Mouse (Mus musculus): Measurements from ENCODE around the gene Gsto2. TPM values are rescaled to one million over a fixed set of nuclear protein-coding genes. Genes with fewer than 3 reads are reported as not detected.
"Not testable (repeated sequence)": the region's sequence is repeated elsewhere in the genome, so short reads cannot be mapped to it uniquely, and the experiment has no call there.

Gsto2 gene
- polyA plus RNA-seq, 1 experiment from 2014 or later = 1.4 TPM

DNA sequence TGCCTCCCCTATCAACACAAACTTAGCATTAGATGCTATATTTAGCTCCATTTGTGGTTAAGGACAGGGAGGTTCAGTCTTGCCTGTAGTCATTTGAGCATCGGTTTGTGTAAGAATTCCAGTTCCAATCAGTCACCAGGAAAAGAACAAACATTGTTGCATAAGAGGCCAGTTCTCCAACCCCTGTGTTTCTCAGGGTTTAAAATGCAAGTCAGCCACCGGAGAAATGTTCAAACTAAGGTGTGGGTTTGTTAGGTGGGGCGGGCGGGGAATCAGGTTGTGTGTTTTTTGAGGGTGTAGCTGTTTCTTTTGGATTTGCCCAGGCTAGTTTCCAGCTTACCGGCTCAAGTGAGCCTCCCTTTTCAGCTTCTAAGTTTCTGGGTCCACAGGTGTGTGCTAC, 30.7 kb upstream of the Gsto2 start:
- H3K9ac ChIP-seq (ENCODE audit: low read length) = no peak overlapping the region
- H3K9me3 ChIP-seq (ENCODE audit: control insufficient read depth, low read length) = no peaks in the 10 kb centered on the region
- no peaks in the 10 kb centered on the region for H3K36me3 ChIP-seq (ENCODE audit: control insufficient read depth, insufficient read depth, low read length)
- 91% methylated on average over 5 of the region's 5 CpGs for WGBS
- peaks cover 7% of the 10 kb centered on the region; the same call in 1 of the 2 replicates for H3K27me3 ChIP-seq (ENCODE audit: control insufficient read depth, insufficient read depth, low read length)
- H3K4me1 ChIP-seq (ENCODE audit: control insufficient read depth, insufficient read depth, low read length) = no peaks in the 10 kb centered on the region
- ATAC-seq (ENCODE audit: low FRiP score) (no peak), DNase-seq (ENCODE audit: low spot score, missing footprints) (no peak)
- H3K27ac ChIP-seq (ENCODE audit: low read depth, low read length) = no peak overlapping the region
- H3K4me2 ChIP-seq = no peak overlapping the region
- no peak overlapping the region for H3K4me3 ChIP-seq (ENCODE audit: low read depth, low read length)

DNA sequence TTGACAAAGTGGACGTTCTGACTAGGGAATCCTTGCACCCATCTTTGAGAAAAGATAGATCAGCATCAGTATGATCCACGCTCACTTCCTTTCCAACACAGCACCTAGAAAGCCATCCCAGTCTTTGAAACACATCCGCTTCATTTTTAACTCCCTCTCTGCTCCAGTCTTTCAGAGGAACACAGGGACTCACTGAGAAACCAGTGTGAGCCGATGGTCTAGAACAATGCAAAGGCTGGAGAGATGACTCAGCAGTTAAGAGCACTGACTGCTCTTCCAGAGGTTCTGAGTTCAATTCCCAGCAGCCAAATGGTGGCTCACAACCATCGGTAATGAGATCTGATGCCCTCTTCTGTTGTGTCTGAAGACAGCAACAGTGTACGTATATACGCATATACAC, 29.6 kb upstream of the Gsto2 start:
- H3K36me3 ChIP-seq (ENCODE audit: control insufficient read depth, insufficient read depth, low read length) = no peaks in the 10 kb centered on the region
- ATAC-seq (ENCODE audit: low FRiP score) (no peak), DNase-seq (ENCODE audit: low spot score, missing footprints) (peak; percentile 64)
- no peak overlapping the region for H3K27ac ChIP-seq (ENCODE audit: low read depth, low read length)
- 87% methylated on average over 7 of the region's 7 CpGs for WGBS
- H3K4me2 ChIP-seq = no peak overlapping the region
- no peak overlapping the region for H3K4me3 ChIP-seq (ENCODE audit: low read depth, low read length)
- no peaks in the 10 kb centered on the region for H3K4me1 ChIP-seq (ENCODE audit: control insufficient read depth, insufficient read depth, low read length)
- peaks cover 7% of the 10 kb centered on the region; the same call in 1 of the 2 replicates for H3K27me3 ChIP-seq (ENCODE audit: control insufficient read depth, insufficient read depth, low read length)
- no peaks in the 10 kb centered on the region for H3K9me3 ChIP-seq (ENCODE audit: control insufficient read depth, low read length)
- no peak overlapping the region for H3K9ac ChIP-seq (ENCODE audit: low read length)

GRCm38 (mm10) chr19:47836701-47837526, 28.4 kb upstream of the Gsto2 start:
- ATAC-seq (ENCODE audit: low FRiP score) = peak; percentile 95
- H3K9ac ChIP-seq (ENCODE audit: low read length) = peak overlapping the region; percentile 52
- H3K27ac ChIP-seq (ENCODE audit: low read depth, low read length) = no peak overlapping the region

GRCm38 (mm10) chr19:47837527-47837901, 27.8 kb upstream of the Gsto2 start:
- Histone ChIP-seq H3K9me3 (ENCODE audit: control insufficient read depth, low read length) (no peaks in the 10 kb centered on the region), H3K27ac (ENCODE audit: low read depth, low read length) (no peak overlapping the region), H3K4me2 (peak overlapping the region; percentile 78), H3K4me3 (ENCODE audit: low read depth, low read length) (peak overlapping the region; percentile 46), H3K27me3 (ENCODE audit: control insufficient read depth, insufficient read depth, low read length) (peaks cover 7% of the 10 kb centered on the region; the same call in 1 of the 2 replicates), H3K9ac (ENCODE audit: low read length) (peak overlapping the region; percentile 52), H3K36me3 (ENCODE audit: control insufficient read depth, insufficient read depth, low read length) (no peaks in the 10 kb centered on the region), H3K4me1 (ENCODE audit: control insufficient read depth, insufficient read depth, low read length) (no peaks in the 10 kb centered on the region)
- under 1% methylated on average over 6 of the region's 6 CpGs for WGBS
- DNase-seq (ENCODE audit: low spot score, missing footprints) (no peak), ATAC-seq (ENCODE audit: low FRiP score) (peak; percentile 68)

More at GRCm38 (mm10) chr19:47836701-47837526, 28.4 kb upstream of the Gsto2 start:
- Histone ChIP-seq H3K9me3 (ENCODE audit: control insufficient read depth, low read length) (no peaks in the 10 kb centered on the region), H3K36me3 (ENCODE audit: control insufficient read depth, insufficient read depth, low read length) (no peaks in the 10 kb centered on the region), H3K27me3 (ENCODE audit: control insufficient read depth, insufficient read depth, low read length) (peaks cover 7% of the 10 kb centered on the region; the same call in 1 of the 2 replicates), H3K4me1 (ENCODE audit: control insufficient read depth, insufficient read depth, low read length) (no peaks in the 10 kb centered on the region), H3K4me2 (peak overlapping the region; percentile 78), H3K4me3 (ENCODE audit: low read depth, low read length) (peak overlapping the region; percentile 46)
- peak; percentile 98 for DNase-seq (ENCODE audit: low spot score, missing footprints)
- WGBS = 3% methylated on average over 46 of the region's 49 CpGs

DNA sequence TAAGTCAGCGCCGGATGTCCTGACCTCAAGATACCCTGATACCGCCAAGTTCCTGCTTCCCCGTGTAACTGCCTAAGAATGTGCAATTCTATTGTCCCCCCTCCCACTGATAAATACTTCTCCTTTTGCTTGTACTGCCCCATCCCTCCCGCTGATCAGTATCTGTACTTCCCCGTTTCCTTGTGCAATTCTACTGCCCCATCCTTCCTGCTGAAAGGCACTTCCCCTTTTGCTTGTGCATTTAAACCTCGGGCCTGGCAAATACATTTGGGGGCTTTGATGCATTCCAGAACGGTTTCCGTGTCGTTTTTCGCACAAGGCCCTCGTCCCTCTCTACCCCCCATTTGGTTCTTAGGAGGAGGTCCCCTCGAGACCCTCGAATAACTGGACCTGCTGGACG, 24.1 kb upstream of the Gsto2 start:
- 88% methylated on average over 13 of the region's 15 CpGs for WGBS
- H3K4me2 ChIP-seq; H3K9ac ChIP-seq (ENCODE audit: low read length); H3K36me3 ChIP-seq (ENCODE audit: control insufficient read depth, insufficient read depth, low read length); ATAC-seq (ENCODE audit: low FRiP score); DNase-seq (ENCODE audit: low spot score, missing footprints); H3K9me3 ChIP-seq (ENCODE audit: control insufficient read depth, low read length); H3K27me3 ChIP-seq (ENCODE audit: control insufficient read depth, insufficient read depth, low read length); H3K4me3 ChIP-seq (ENCODE audit: low read depth, low read length); H3K4me1 ChIP-seq (ENCODE audit: control insufficient read depth, insufficient read depth, low read length); H3K27ac ChIP-seq (ENCODE audit: low read depth, low read length): not testable (repeated sequence)

- Histone ChIP-seq H3K27me3 (ENCODE audit: control insufficient read depth, insufficient read depth, low read length) (no peaks in the 10 kb centered on the region), H3K4me1 (ENCODE audit: control insufficient read depth, insufficient read depth, low read length) (peaks cover 4% of the 10 kb centered on the region), H3K9ac (ENCODE audit: low read length) (no peak overlapping the region), H3K36me3 (ENCODE audit: control insufficient read depth, insufficient read depth, low read length) (no peaks in the 10 kb centered on the region), H3K4me3 (ENCODE audit: low read depth, low read length) (no peak overlapping the region), H3K9me3 (ENCODE audit: control insufficient read depth, low read length) (no peaks in the 10 kb centered on the region), H3K4me2 (no peak overlapping the region), H3K27ac (ENCODE audit: low read depth, low read length) (no peak overlapping the region)
- ATAC-seq (ENCODE audit: low FRiP score) = no peak
- WGBS = 87% methylated on average over 3 of the region's 3 CpGs
- DNase-seq (ENCODE audit: low spot score, missing footprints) = no peak
Measured at GRCm38 (mm10) chr19:47849735-47850134, 15.6 kb upstream of the Gsto2 start.

DNA sequence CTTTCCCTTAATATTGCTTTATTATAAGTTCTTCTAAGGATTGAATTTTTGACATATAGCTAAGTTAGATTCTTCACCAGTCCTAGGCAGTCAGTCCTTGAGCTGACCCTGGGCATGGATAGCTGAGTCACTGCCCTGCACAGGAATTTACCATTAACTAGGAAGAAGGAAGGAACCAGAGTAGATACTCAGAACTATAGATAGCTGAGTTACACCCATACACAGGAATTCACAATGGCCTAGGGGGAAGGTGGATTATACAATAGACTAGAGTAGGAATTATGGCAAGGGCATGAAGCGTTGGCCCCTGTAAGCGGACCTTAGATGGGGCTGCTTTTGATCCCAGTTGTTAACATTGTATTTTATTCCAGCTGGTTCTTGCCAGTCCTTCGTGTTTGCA, 13.2 kb upstream of the Gsto2 start:
- not testable (repeated sequence) for DNase-seq (ENCODE audit: low spot score, missing footprints); H3K27me3 ChIP-seq (ENCODE audit: control insufficient read depth, insufficient read depth, low read length); H3K27ac ChIP-seq (ENCODE audit: low read depth, low read length); H3K4me3 ChIP-seq (ENCODE audit: low read depth, low read length); H3K9me3 ChIP-seq (ENCODE audit: control insufficient read depth, low read length); H3K4me2 ChIP-seq; H3K9ac ChIP-seq (ENCODE audit: low read length); H3K36me3 ChIP-seq (ENCODE audit: control insufficient read depth, insufficient read depth, low read length); ATAC-seq (ENCODE audit: low FRiP score)
- 78% methylated on average over 3 of the region's 3 CpGs for WGBS
- H3K4me1 ChIP-seq (ENCODE audit: control insufficient read depth, insufficient read depth, low read length) = peaks cover 10% of the 10 kb centered on the region

GRCm38 (mm10) chr19:47853053-47853452, 12.3 kb upstream of the Gsto2 start:
- Histone ChIP-seq H3K4me3 (ENCODE audit: low read depth, low read length) (no peak overlapping the region), H3K36me3 (ENCODE audit: control insufficient read depth, insufficient read depth, low read length) (no peaks in the 10 kb centered on the region), H3K27me3 (ENCODE audit: control insufficient read depth, insufficient read depth, low read length) (no peaks in the 10 kb centered on the region; the same call in 1 of the 2 replicates), H3K9ac (ENCODE audit: low read length) (no peak overlapping the region), H3K27ac (ENCODE audit: low read depth, low read length) (no peak overlapping the region), H3K4me2 (no peak overlapping the region), H3K4me1 (ENCODE audit: control insufficient read depth, insufficient read depth, low read length) (peaks cover 10% of the 10 kb centered on the region), H3K9me3 (ENCODE audit: control insufficient read depth, low read length) (no peaks in the 10 kb centered on the region)
- ATAC-seq (ENCODE audit: low FRiP score) = no peak
- WGBS = 91% methylated on average over 3 of the region's 3 CpGs
- no peak for DNase-seq (ENCODE audit: low spot score, missing footprints)

- H3K4me2 ChIP-seq = peak overlapping the region; percentile 99
- no peaks in the 10 kb centered on the region for H3K36me3 ChIP-seq (ENCODE audit: control insufficient read depth, insufficient read depth, low read length)
- ATAC-seq (ENCODE audit: low FRiP score) = peak; percentile 79
- no peaks in the 10 kb centered on the region; the same call in 1 of the 2 replicates for H3K27me3 ChIP-seq (ENCODE audit: control insufficient read depth, insufficient read depth, low read length)
- H3K4me1 ChIP-seq (ENCODE audit: control insufficient read depth, insufficient read depth, low read length) = peaks cover 10% of the 10 kb centered on the region
- peak overlapping the region; percentile 66 for H3K4me3 ChIP-seq (ENCODE audit: low read depth, low read length)
- DNase-seq (ENCODE audit: low spot score, missing footprints) = peak; percentile 97
- 30% methylated on average over 13 of the region's 13 CpGs for WGBS
- H3K27ac ChIP-seq (ENCODE audit: low read depth, low read length) = no peak overlapping the region
- H3K9ac ChIP-seq (ENCODE audit: low read length) = peak overlapping the region; percentile 77
- no peaks in the 10 kb centered on the region for H3K9me3 ChIP-seq (ENCODE audit: control insufficient read depth, low read length)
Measured at GRCm38 (mm10) chr19:47853951-47854795, 11.2 kb upstream of the Gsto2 start.
